Mouse (Mus musculus): ENCODE measurements around the gene Olfr16. TPM values are rescaled to one million over a fixed set of nuclear protein-coding genes. Genes with fewer than 3 reads are reported as not detected.

The Olfr16 gene
- polyA plus RNA-seq (2021; fragmentation: Nextera tagmentation) = not detected in 2 replicates
- long read RNA-seq, experiment 1 = 0 reads
- long read RNA-seq, experiment 2 = 0 reads

GRCm38 (mm10) chr1:172950160-172950559, at the start of gene Olfr16:
Olfr16 (plus strand) TSS chr1:172950409.

Other genes starting within 250 kb of the Olfr16 start
- not detected in 2 replicates for gene Apcs, start 55.4 kb upstream of the Olfr16 start, polyA plus RNA-seq (2021; fragmentation: Nextera tagmentation)
- not detected in 2 replicates for gene Olfr1408, start 187.0 kb downstream of the Olfr16 start, polyA plus RNA-seq (2021; fragmentation: Nextera tagmentation)
- gene Olfr1406, start 240.2 kb downstream of the Olfr16 start, polyA plus RNA-seq (2021; fragmentation: Nextera tagmentation) = not detected in 2 replicates
- gene Olfr218, start 247.4 kb downstream of the Olfr16 start, polyA plus RNA-seq (2021; fragmentation: Nextera tagmentation) = not detected in 2 replicates

Data from layer of hippocampus, adult 6 months (tissue).